Mouse (Mus musculus) neural tube, embryonic 13.5 days (tissue): ENCODE measurements around the gene Gm49325. TPM values are rescaled to one million over a fixed set of nuclear protein-coding genes. Genes with fewer than 3 reads are reported as not detected.

Experiments used
- ATAC-seq: fragments of 200-750 bp; cut with Nextera tagmentation; 2 replicates; pipeline ENCODE4 v1.8.0; 2017; ENCODE audit warnings: low read depth, mild to moderate bottlenecking, moderate TSS enrichment, moderate library complexity
- H3K27ac ChIP-seq: fragments of 300-500 bp; sonication (generic); replicated peaks from 2 replicates; pipeline ENCODE4 v1.5.1; 2015; ENCODE audit warnings: moderate library complexity, mild to moderate bottlenecking, inconsistent platforms
- H3K27me3 ChIP-seq: fragments of 300-500 bp; sonication (generic); 2 replicates; pipeline ENCODE4 v1.6.1; 2015; ENCODE audit warnings: mild to moderate bottlenecking, inconsistent platforms
- H3K36me3 ChIP-seq: fragments of 300-500 bp; sonication (generic); 2 replicates; pipeline ENCODE4 v1.6.1; 2015; ENCODE audit warnings: mild to moderate bottlenecking, inconsistent platforms
- H3K4me1 ChIP-seq: fragments of 300-500 bp; sonication (generic); replicated peaks from 2 replicates; pipeline ENCODE4 v1.6.1; 2015; ENCODE audit warnings: inconsistent platforms
- H3K4me2 ChIP-seq: fragments of 300-500 bp; sonication (generic); 2 replicates; pipeline ENCODE4 v1.6.1; 2015; ENCODE audit warnings: inconsistent platforms, mild to moderate bottlenecking, moderate library complexity
- H3K4me3 ChIP-seq: fragments of 300-500 bp; sonication (generic); 2 replicates; pipeline ENCODE4 v1.5.1; 2015; ENCODE audit warnings: mild to moderate bottlenecking, inconsistent platforms
- H3K9ac ChIP-seq: fragments of 300-500 bp; sonication (generic); 2 replicates; pipeline ENCODE4 v1.6.1; 2015; ENCODE audit warnings: moderate library complexity, mild to moderate bottlenecking, inconsistent platforms
- H3K9me3 ChIP-seq: fragments of 300-500 bp; sonication (generic); 2 replicates; pipeline ENCODE4 v1.6.1; 2016; ENCODE audit warnings: inconsistent platforms
- WGBS: fragments of 180-500 bp; shearing (Covaris S2); methylation state at CpG from one replicate; pipeline ENCODE4 v1.1.7; 2015; 5-methylcytosine and 5-hydroxymethylcytosine counted together
- polyA plus RNA-seq: library from polyadenylated mRNA; unstranded; fragments of >200 nt; fragmentation: Nextera tagmentation; extraction: Ambion mirVana; gene quantifications from 2 replicates; pipeline ENCODE4 v1.2.1, GENCODE M21; 2015

Gm49325 gene
- polyA plus RNA-seq, 1 experiment from 2014 or later = 2.0 TPM

DNA sequence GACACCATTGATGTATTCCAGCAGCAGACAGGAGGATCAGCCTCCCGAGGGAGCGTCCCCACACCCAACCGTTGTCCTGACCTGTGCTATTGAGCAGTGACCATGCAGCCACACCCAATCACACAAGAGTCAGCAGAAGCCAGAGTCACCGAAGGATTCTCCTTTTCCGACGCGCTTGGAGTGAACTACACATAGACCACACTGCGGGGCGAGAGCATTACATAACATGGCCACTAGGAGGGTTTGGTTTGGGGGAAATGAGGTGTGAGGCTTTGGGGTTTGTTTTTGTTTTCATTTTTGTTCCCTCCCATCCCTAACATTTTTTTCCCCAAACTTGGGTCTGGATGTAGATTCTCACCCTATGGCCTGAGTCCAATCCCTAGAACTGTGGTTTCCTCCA is 10.2 kb downstream of the Gm49325 start:
- H3K27me3 ChIP-seq = no peaks in the 10 kb centered on the region
- H3K36me3 ChIP-seq = peaks cover 72% of the 10 kb centered on the region
- WGBS = 94% methylated on average over 9 of the region's 9 CpGs

DNA sequence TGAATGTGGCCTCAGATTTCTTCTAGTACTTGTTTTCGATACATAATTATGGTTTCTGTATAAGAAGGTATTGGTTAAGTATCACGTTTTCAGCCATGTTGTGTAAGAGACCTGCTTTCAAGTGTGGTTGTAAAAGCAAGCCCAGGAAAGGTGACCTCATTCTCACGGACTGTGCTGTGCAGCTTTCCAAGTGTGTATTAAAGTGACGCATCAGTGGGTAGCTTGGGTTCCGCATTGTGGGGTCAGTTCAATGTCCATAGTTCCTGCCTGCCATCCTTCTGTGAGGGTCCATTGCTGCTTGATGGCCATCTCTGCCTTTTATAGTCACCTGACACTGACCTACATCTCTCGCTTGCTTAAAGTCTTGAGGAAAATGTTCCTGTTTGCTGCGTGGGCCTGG is 10.9 kb downstream of the Gm49325 start:
- Histone ChIP-seq H3K4me2 (no peak overlapping the region), H3K9me3 (no peaks in the 10 kb centered on the region), H3K27me3 (no peaks in the 10 kb centered on the region), H3K27ac (no peak overlapping the region), H3K9ac (no peak overlapping the region), H3K4me3 (no peak overlapping the region), H3K36me3 (peaks cover 65% of the 10 kb centered on the region), H3K4me1 (peaks cover 4% of the 10 kb centered on the region; the same call in 1 of the 2 replicates)
- no peak for ATAC-seq
- WGBS = 96% methylated on average over 7 of the region's 7 CpGs

More for the DNA sequence above, 10.2 kb downstream of the Gm49325 start:
- ATAC-seq = no peak
- Histone ChIP-seq H3K4me2 (no peak overlapping the region), H3K4me1 (no peaks in the 10 kb centered on the region), H3K4me3 (no peak overlapping the region), H3K9me3 (no peaks in the 10 kb centered on the region), H3K9ac (no peak overlapping the region), H3K27ac (no peak overlapping the region)

DNA sequence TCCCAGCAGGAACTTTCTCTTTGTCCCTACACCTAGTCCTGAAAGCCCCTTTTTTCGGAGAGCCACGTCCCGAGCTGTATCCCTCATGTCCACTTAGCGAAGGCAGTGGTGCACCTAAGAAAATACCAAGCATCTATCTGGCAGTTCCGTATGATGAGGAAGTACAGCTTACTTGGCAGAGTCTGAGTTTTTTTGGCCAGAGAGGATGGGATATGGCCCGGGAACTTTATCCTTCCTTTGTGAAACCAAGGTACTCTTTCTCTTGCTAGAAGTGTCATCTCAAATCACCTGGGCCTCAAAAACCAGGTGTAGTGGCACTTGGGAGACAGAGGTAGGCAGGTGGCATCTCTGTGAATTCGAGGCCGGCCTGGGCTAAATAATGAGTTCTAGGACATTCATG is 15.5 kb downstream of the Gm49325 start:
- H3K27ac ChIP-seq = peak overlapping the region; percentile 93
- H3K4me1 ChIP-seq = peaks cover 42% of the 10 kb centered on the region
- peak overlapping the region; percentile 70 for H3K4me3 ChIP-seq
- ATAC-seq = no peak
- H3K4me2 ChIP-seq = peak overlapping the region; percentile 83
- H3K9me3 ChIP-seq = no peaks in the 10 kb centered on the region
- peaks cover 20% of the 10 kb centered on the region for H3K36me3 ChIP-seq
- H3K9ac ChIP-seq = peak overlapping the region; percentile 92
- no peaks in the 10 kb centered on the region for H3K27me3 ChIP-seq
- WGBS = 78% methylated on average over 8 of the region's 8 CpGs

DNA sequence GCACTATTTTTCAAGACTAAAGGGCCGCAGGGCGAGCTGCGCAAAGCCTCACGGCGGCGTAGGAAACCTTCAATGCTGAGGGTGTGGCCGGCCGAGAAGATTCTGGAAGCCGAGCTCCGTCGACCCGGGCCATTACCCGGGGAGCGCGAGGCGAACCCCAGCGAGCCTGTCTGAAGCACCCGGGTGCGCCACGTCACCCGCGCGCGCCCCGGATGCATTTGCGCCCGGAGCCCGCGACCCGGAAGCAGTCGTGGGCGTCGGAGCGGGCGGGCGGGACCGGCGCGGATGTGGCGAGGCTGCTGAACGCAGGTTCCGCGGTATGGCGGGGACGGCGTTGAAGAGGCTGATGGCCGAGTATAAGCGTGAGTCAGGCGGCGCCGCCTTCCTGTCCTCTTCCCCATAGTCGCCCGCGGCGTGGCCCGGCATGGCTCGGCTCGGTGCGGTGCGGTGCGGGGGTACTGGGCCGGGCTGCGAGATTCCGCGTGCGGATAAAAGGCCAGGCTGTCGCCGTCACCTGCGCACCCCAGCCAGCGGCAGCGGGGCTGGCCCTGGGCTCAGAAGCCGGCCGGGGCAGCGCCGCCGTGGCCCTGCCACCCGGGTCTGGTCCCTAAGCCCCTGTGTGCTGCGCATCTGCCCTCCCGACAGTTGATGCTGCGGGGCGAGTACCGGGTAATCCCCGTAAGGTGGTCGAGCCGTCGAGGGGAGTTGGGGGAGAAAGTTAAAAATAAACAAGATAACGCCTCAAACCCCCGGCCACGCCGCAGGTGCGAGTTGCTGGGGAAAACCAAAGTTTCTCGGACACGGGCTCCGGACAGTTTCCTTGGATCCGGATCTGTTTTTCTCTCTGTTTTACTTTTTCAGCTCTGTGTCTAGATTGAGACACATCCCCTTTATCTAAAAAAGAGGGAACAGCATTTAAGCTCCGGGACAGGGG is 16.3 kb downstream of the Gm49325 start, which contains the start of gene Ube2g2:
Ube2g2 (plus strand) TSS at position 221 of the 934 bp plus-strand sequence.
- peak; percentile 91 for ATAC-seq
- Histone ChIP-seq H3K4me1 (peaks cover 46% of the 10 kb centered on the region), H3K4me2 (peak within 1 kb of the TSS; percentile 83), H3K9ac (peak within 1 kb of the TSS; percentile 92), H3K27ac (peak within 1 kb of the TSS; percentile 93), H3K27me3 (no peaks in the 10 kb centered on the region), H3K9me3 (no peaks in the 10 kb centered on the region), H3K4me3 (peak within 1 kb of the TSS; percentile 70), H3K36me3 (peaks cover 13% of the 10 kb centered on the region)
- under 1% methylated on average over 92 of the region's 96 CpGs for WGBS

DNA sequence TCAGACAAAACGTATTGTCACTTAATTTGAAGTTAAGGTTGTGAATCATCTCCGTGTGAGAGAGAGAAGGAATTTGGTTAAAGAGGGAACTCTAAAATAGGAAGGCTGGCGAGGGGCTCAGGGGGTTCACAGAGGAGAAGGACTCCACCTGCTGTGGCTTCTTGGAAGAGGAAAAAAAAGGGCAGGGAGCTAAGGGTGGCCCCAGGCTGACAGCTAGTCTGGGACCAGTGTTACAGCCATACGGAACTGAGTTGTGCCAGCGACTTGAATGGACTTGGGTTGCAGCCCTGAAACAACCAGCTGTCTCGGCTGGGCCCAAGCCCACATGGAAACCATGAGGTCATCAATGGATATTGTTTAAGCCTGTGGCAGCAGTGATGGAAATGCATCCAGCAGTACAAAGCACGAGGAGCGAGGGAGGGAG is 17.1 kb downstream of the Gm49325 start:
- H3K27ac ChIP-seq = peak overlapping the region; percentile 93
- H3K36me3 ChIP-seq = peaks cover 5% of the 10 kb centered on the region
- H3K4me3 ChIP-seq = peak overlapping the region; percentile 70
- peak overlapping the region; percentile 92 for H3K9ac ChIP-seq
- peaks cover 50% of the 10 kb centered on the region for H3K4me1 ChIP-seq
- no peaks in the 10 kb centered on the region for H3K27me3 ChIP-seq
- 6% methylated on average over 8 of the region's 8 CpGs for WGBS
- peak; percentile 21; the same call in 1 of the 2 replicates for ATAC-seq
- no peaks in the 10 kb centered on the region for H3K9me3 ChIP-seq
- peak overlapping the region; percentile 83 for H3K4me2 ChIP-seq

DNA sequence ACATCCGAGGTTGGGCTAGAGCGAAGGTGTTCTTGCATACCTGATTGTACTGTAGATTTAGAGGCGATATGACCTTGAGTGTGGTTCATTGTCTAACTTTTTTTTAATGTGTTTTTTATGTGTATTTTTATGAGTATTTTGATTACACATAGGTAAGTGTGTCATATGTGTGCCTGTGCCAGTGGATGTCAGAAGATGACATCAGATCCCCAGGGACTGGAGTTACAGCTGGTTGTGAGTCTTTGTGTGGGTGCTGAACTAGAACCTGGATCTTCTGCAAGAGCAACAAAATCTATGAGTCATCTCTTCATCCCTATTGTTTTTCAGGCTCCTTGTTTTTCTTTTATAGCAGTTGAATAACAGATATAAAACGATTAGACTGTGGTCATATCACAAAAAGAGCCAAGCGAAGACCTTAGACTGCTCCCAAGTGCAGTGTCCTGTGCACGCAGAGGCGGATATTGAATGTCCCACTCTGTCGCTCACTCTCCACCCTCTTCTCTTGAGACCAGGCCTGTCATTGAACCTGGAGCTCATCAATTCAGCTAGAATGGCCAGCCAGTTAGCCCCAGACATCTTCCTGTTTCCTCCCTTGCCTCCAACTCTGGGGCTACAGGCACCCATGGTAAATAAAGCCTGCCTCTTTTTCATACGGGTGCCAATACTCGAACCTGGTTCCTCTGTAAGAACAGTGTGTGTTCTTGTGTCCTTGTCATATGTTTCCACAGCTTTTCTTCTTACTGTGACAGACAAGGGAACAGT is 17.8 kb downstream of the Gm49325 start:
- Histone ChIP-seq H3K9ac (peak overlapping the region; percentile 92; the same call in 1 of the 2 replicates), H3K4me2 (peak overlapping the region; percentile 83), H3K36me3 (no peaks in the 10 kb centered on the region), H3K9me3 (no peaks in the 10 kb centered on the region), H3K27me3 (no peaks in the 10 kb centered on the region), H3K4me1 (peaks cover 55% of the 10 kb centered on the region), H3K4me3 (peak overlapping the region; percentile 70), H3K27ac (no peak overlapping the region)
- WGBS = 92% methylated on average over 10 of the region's 10 CpGs
- ATAC-seq = no peak

DNA sequence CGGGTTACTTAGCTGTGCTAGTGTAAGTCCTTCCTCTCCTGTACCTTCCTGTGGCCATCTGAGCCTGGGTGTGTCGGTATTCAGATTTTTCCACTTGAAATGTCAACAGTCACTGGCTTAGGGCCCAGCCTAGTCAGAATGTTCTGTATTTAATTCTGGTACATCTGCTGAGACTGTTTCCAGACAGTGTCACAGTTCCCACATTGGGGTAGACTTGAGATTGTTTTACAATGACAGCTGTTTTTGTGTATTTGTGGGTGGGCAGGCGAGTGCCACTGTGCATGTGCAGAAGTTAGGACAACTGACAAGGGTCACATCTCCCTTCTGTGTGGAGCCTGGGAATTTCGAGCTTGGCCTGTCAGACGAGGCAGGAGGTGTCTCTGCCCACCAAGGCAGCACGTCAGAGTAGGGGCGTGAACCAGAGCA is 18.6 kb downstream of the Gm49325 start:
- peaks cover 59% of the 10 kb centered on the region for H3K4me1 ChIP-seq
- whole genome bisulfite sequencing = 75% methylated on average over 7 of the region's 7 CpGs
- H3K36me3 ChIP-seq = no peaks in the 10 kb centered on the region
- peak overlapping the region; percentile 92 for H3K9ac ChIP-seq
- no peak overlapping the region for H3K27ac ChIP-seq
- peak overlapping the region; percentile 83; the same call in 1 of the 2 replicates for H3K4me2 ChIP-seq
- no peak overlapping the region for H3K4me3 ChIP-seq
- no peak for ATAC-seq
- no peaks in the 10 kb centered on the region for H3K27me3 ChIP-seq
- no peaks in the 10 kb centered on the region for H3K9me3 ChIP-seq

DNA sequence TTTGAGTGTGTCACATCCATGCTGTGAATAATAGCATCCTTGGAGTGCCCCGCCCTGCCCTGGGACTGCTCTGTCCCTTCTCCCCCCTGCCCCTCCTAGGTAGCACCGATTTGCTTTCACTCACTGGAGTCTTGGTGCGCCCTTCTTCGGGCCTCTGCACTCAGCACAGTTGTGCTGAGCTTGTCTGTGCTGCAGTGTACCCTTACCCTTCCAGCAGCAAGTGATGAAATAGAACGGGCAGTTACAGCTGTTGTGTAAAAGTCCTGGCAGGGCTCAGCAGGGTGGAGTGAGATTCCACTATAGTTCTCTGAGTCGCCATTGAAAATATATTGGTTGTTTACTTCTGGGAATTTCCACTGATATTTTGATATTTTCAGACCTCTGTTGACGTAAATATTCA is 20.0 kb downstream of the Gm49325 start:
- H3K4me3 ChIP-seq = no peak overlapping the region
- 83% methylated on average over 7 of the region's 7 CpGs for WGBS
- no peak overlapping the region for H3K4me2 ChIP-seq
- no peak overlapping the region for H3K27ac ChIP-seq
- peak overlapping the region; percentile 26; the same call in 1 of the 2 replicates for H3K9ac ChIP-seq
- no peaks in the 10 kb centered on the region for H3K27me3 ChIP-seq
- ATAC-seq = no peak
- peaks cover 63% of the 10 kb centered on the region for H3K4me1 ChIP-seq
- H3K9me3 ChIP-seq = no peaks in the 10 kb centered on the region
- peaks cover 1% of the 10 kb centered on the region; the same call in 1 of the 2 replicates for H3K36me3 ChIP-seq

DNA sequence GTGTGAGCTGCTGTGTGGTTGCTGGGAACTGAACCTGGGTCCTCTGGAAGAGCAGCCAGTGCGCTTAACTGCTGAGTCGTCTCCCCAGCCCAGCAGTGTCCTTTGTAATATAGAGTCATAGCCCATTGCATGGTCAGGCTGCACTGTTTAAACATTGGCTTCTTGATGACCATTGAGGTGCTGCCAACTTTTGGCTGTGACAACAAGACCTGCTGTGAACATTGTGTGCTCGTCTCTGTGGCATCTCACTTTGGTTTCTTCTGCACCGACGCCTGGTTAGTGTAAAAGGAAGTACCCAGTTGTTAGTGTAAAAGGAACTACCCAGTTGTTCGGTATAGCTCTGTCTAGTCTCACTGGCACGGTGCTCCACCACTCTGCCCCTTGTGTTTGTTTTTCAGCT is 20.6 kb downstream of the Gm49325 start:
- Histone ChIP-seq H3K9ac (peak overlapping the region; percentile 26; the same call in 1 of the 2 replicates), H3K36me3 (peaks cover 7% of the 10 kb centered on the region), H3K4me2 (no peak overlapping the region), H3K4me1 (peaks cover 61% of the 10 kb centered on the region), H3K27ac (no peak overlapping the region), H3K9me3 (no peaks in the 10 kb centered on the region), H3K4me3 (no peak overlapping the region), H3K27me3 (no peaks in the 10 kb centered on the region)
- no peak for ATAC-seq
- 78% methylated on average over 7 of the region's 7 CpGs for WGBS

DNA sequence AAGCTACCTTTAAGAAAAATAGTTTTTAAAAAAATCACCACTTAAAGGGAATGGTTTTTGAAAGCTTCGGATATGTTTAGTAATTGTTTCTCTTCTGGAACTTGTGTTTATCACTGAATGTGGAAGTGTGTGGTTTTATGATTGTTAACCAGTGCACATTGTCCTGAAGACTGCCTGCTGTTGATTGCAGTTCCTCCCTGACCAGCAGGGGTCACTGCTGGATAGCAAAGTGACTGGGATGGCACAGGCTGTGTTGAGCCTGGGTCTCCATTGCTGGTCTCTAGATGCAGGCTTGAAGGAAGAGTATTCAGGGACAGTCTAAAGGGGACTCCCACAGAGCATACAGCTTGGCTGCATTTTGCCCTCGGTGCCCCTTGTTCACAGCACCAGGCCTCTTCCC is 21.5 kb downstream of the Gm49325 start:
- H3K4me1 ChIP-seq = peaks cover 59% of the 10 kb centered on the region
- no peak overlapping the region; the same call in 1 of the 2 replicates for H3K27ac ChIP-seq
- H3K9me3 ChIP-seq = no peaks in the 10 kb centered on the region
- no peak overlapping the region for H3K4me3 ChIP-seq
- ATAC-seq = peak; percentile 70
- no peaks in the 10 kb centered on the region for H3K27me3 ChIP-seq
- 39% methylated on average over 2 of the region's 2 CpGs for WGBS
- no peak overlapping the region for H3K4me2 ChIP-seq
- no peak overlapping the region for H3K9ac ChIP-seq
- peaks cover 14% of the 10 kb centered on the region for H3K36me3 ChIP-seq

DNA sequence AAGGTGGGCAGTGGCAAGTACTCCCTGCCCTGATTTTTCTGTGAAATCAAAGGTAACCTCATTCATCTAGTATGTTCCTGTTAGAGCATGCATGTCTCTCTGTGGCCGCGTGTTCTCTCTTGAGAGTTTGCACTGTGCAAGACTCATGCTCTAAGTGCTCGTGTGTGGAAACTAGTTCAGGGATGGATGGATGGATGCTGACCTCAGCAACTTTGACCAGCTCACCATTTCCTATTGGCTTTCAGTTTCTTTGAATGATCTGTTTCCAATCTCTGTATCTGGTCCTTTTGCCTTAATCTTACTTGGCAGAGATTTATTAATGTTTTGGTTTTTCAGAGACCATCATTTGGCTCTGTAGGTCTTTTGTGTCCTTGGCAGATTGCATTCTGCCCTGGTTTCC is 23.2 kb downstream of the Gm49325 start:
- no peaks in the 10 kb centered on the region for H3K9me3 ChIP-seq
- ATAC-seq = no peak
- WGBS = 87% methylated on average over 3 of the region's 3 CpGs
- no peak overlapping the region for H3K4me2 ChIP-seq
- no peak overlapping the region for H3K9ac ChIP-seq
- peaks cover 24% of the 10 kb centered on the region for H3K36me3 ChIP-seq
- no peak overlapping the region for H3K4me3 ChIP-seq
- no peak overlapping the region for H3K27ac ChIP-seq
- H3K27me3 ChIP-seq = no peaks in the 10 kb centered on the region
- peaks cover 56% of the 10 kb centered on the region for H3K4me1 ChIP-seq

DNA sequence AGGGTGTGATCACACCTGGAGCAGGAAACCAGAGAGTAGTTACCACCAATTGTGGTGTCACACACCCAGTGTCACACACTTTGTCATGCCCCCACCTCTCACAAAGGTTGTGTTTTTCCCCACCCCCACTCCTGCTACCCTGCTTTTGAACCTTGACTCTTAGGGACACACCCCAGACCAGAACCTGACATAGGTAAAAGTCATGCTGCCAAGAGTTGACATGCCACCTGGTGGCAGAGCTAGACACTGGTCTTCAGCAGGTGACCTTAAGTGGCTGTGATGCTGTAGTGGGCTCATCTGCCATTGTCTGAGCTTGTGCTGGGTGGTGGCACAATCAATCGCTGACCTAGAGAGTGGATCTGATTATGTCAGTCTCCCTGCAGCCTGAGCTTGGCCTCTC is 24.0 kb downstream of the Gm49325 start:
- no peak overlapping the region for H3K9ac ChIP-seq
- peaks cover 55% of the 10 kb centered on the region for H3K4me1 ChIP-seq
- H3K9me3 ChIP-seq = no peaks in the 10 kb centered on the region
- no peak overlapping the region for H3K4me3 ChIP-seq
- ATAC-seq = no peak
- H3K36me3 ChIP-seq = peaks cover 24% of the 10 kb centered on the region
- H3K27me3 ChIP-seq = no peaks in the 10 kb centered on the region
- no peak overlapping the region for H3K27ac ChIP-seq
- H3K4me2 ChIP-seq = no peak overlapping the region
- 85% methylated on average over 1 of the region's 1 CpGs for WGBS
